Mouse (Mus musculus) midbrain, embryonic 12.5 days (tissue): ENCODE measurements around the gene Ctnnd1. TPM values are rescaled to one million over a fixed set of nuclear protein-coding genes. Genes with fewer than 3 reads are reported as not detected.

ENCODE experiments used
- ATAC-seq: fragments of 200-750 bp; cut with Nextera tagmentation; 2 replicates; pipeline ENCODE4 v1.8.0; 2017; ENCODE audit warnings: low read depth, moderate TSS enrichment, moderate library complexity; ENCODE audit not compliant: low FRiP score
- H3K27ac ChIP-seq: fragments of 300-500 bp; sonication (generic); replicated peaks from 2 replicates; pipeline ENCODE4 v1.5.1; 2016; ENCODE audit warnings: mild to moderate bottlenecking
- H3K27me3 ChIP-seq: fragments of 300-500 bp; sonication (generic); 2 replicates; pipeline ENCODE4 v1.6.1; 2016; ENCODE audit warnings: mild to moderate bottlenecking
- H3K36me3 ChIP-seq: fragments of 300-500 bp; sonication (generic); 2 replicates; pipeline ENCODE4 v1.6.1; 2016
- H3K4me1 ChIP-seq: fragments of 300-500 bp; sonication (generic); 2 replicates; pipeline ENCODE4 v1.6.1; 2016
- H3K4me2 ChIP-seq: fragments of 300-500 bp; sonication (generic); replicated peaks from 2 replicates; pipeline ENCODE4 v1.6.1; 2016; ENCODE audit warnings: mild to moderate bottlenecking, moderate library complexity
- H3K4me3 ChIP-seq: fragments of 300-500 bp; sonication (generic); 2 replicates; pipeline ENCODE4 v1.5.1; 2016; ENCODE audit warnings: mild to moderate bottlenecking
- H3K9ac ChIP-seq: fragments of 300-500 bp; sonication (generic); replicated peaks from 2 replicates; pipeline ENCODE4 v1.6.1; 2016; ENCODE audit warnings: mild to moderate bottlenecking, moderate library complexity
- H3K9me3 ChIP-seq: fragments of 300-500 bp; sonication (generic); 2 replicates; pipeline ENCODE4 v1.6.1; 2016; ENCODE audit warnings: mild to moderate bottlenecking
- WGBS: fragments of 180-500 bp; shearing (Covaris S2); methylation state at CpG from one replicate; pipeline ENCODE4 v1.1.7; 2016; 5-methylcytosine and 5-hydroxymethylcytosine counted together
- polyA plus RNA-seq: library from polyadenylated mRNA; unstranded; fragments of >200 nt; fragmentation: Nextera tagmentation; extraction: Ambion mirVana; gene quantifications from 2 replicates; pipeline ENCODE4 v1.2.1, GENCODE M21; 2016

The Ctnnd1 gene
- polyA plus RNA-seq, 1 experiment from 2014 or later, result 47.4 TPM

DNA sequence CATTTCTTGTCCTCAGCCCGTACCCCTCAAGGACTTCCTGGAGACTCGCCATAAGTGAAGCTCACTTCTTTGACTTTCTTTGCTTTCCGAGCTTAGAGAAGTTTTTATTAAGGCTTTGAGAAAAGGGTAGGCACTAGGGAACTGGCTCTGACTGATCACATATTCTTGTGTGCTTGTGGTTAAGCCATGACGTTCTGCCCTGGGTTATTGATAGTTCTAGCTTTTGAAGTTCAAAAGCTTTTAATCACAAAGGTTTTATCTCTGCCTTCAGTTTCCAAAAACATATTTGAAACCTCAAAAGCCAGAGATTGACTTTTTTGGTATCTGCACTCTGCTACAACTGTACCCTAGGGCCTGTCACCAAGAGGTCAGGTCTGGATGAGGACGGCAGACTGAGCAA, 68.3 kb downstream of the Ctnnd1 start:
- no peaks in the 10 kb centered on the region for H3K27me3 ChIP-seq
- H3K27ac ChIP-seq, result no peak overlapping the region
- H3K4me2 ChIP-seq, result no peak overlapping the region
- no peak for ATAC-seq
- WGBS, result 88% methylated on average over 5 of the region's 5 CpGs
- H3K4me1 ChIP-seq, result no peaks in the 10 kb centered on the region
- H3K9ac ChIP-seq, result no peak overlapping the region
- H3K36me3 ChIP-seq, result no peaks in the 10 kb centered on the region
- no peak overlapping the region for H3K4me3 ChIP-seq
- no peaks in the 10 kb centered on the region for H3K9me3 ChIP-seq

GRCm38 (mm10) chr2:84581208-84581607, 69.4 kb downstream of the Ctnnd1 start:
- no peaks in the 10 kb centered on the region for H3K27me3 ChIP-seq
- H3K4me2 ChIP-seq, result no peak overlapping the region
- H3K4me3 ChIP-seq, result no peak overlapping the region
- no peak overlapping the region for H3K9ac ChIP-seq
- 90% methylated on average over 2 of the region's 3 CpGs for WGBS
- no peaks in the 10 kb centered on the region for H3K36me3 ChIP-seq
- H3K4me1 ChIP-seq, result no peaks in the 10 kb centered on the region
- no peak overlapping the region for H3K27ac ChIP-seq
- H3K9me3 ChIP-seq, result no peaks in the 10 kb centered on the region
- ATAC-seq, result no peak

GRCm38 (mm10) chr2:84579311-84579710, 71.3 kb downstream of the Ctnnd1 start:
- Histone ChIP-seq H3K9ac (no peak overlapping the region), H3K36me3 (no peaks in the 10 kb centered on the region), H3K27me3 (no peaks in the 10 kb centered on the region), H3K9me3 (no peaks in the 10 kb centered on the region), H3K4me2 (no peak overlapping the region), H3K27ac (no peak overlapping the region), H3K4me3 (no peak overlapping the region), H3K4me1 (no peaks in the 10 kb centered on the region)
- 88% methylated on average over 2 of the region's 2 CpGs for WGBS
- ATAC-seq, result no peak

DNA sequence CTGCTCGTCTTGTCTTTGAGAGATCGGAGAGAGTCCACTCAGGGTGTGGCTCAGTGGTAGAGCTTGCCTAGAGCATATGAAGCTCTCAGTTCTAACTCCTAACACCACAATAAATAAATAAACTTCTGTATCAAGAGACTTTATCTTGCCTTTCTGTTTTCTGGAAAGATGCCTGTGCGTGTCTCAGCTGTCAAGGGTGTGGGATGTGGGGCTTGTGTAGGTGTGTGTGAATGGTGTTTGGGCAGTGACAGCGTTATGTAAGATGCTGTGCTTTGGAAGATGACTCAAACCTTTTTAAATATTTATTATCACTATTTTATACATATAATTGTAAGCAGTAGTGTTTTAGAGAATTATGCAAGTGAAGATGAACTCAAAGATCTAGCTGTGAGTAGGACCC, 76.4 kb downstream of the Ctnnd1 start:
- no peaks in the 10 kb centered on the region for H3K4me1 ChIP-seq
- H3K9ac ChIP-seq, result no peak overlapping the region
- H3K27me3 ChIP-seq, result no peaks in the 10 kb centered on the region
- H3K36me3 ChIP-seq, result no peaks in the 10 kb centered on the region
- H3K27ac ChIP-seq, result no peak overlapping the region
- H3K9me3 ChIP-seq, result no peaks in the 10 kb centered on the region; the same call in 1 of the 2 replicates
- 94% methylated on average over 4 of the region's 4 CpGs for WGBS
- H3K4me3 ChIP-seq, result no peak overlapping the region
- ATAC-seq, result no peak
- H3K4me2 ChIP-seq, result no peak overlapping the region

DNA sequence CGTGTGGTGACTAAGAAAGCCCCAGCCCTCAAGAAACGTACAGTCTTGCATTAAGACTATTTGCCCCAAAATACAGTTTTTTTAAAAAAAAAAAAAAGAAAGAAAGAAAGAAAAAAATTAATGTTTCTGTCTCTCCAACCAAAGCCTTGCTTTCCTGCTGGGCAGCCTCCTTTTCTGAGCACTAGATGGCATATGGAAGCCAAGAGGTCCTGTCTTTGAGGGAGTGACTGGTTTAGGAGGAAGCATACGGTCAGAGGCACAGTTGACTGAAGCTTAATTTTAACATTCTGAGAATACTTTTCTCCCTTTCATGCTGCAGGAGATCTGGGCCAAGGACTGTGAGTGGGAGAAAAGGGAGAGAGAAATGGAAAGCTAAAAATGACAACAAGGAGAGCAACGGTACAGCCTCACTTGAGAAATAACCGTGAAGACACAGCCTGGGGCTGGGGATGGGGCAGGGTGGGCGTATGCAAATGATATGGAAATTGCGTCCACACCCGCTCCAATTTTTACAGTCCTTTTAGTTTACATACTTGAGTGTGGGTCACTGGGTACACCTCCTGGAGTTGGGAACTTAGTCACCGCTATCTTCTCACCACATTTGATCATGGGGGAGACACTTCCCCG, 93.6 kb downstream of the Ctnnd1 start:
- H3K27ac ChIP-seq, result no peak overlapping the region
- no peaks in the 10 kb centered on the region for H3K4me1 ChIP-seq
- no peak overlapping the region for H3K9ac ChIP-seq
- H3K4me3 ChIP-seq, result no peak overlapping the region
- H3K4me2 ChIP-seq, result peak overlapping the region; percentile 26; the same call in 1 of the 2 replicates
- H3K27me3 ChIP-seq, result no peaks in the 10 kb centered on the region
- H3K36me3 ChIP-seq, result no peaks in the 10 kb centered on the region
- ATAC-seq, result no peak
- WGBS, result 61% methylated on average over 10 of the region's 10 CpGs
- H3K9me3 ChIP-seq, result no peaks in the 10 kb centered on the region

DNA sequence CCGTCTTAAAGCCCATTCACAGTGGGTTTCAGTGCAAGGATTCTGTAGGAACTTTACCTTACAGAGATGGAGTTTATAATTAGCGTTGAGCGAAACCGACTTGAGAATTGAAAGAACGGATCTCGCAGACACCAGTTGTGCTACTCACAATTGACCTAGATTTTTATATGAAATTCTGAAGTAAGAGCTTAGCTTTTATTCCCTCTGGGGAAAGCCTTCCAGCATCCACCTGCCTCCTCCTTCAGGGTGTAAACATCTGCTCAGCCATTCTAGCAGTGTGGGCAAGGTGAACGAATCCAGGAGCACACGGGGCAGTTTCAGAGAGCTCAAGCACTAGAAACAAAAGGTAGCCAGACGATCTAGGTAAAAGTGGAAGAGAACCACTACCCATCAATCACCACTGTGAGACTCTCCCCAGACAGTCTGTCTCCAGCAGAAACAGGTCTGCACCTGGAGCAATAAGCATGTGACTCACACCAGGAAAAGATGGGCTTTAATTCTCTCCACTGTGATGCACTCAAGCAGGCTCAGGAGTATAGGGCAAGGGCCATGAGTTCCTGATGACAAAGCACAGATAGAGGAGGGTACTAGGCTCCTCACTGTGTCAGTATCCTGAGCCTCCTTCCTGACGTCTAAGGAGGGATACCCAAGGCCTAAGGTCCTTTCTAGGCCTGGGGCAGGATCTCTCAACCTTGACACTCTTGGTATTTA, 99.0 kb downstream of the Ctnnd1 start:
- Histone ChIP-seq H3K36me3 (no peaks in the 10 kb centered on the region), H3K9me3 (no peaks in the 10 kb centered on the region), H3K27ac (no peak overlapping the region), H3K4me2 (no peak overlapping the region), H3K4me3 (no peak overlapping the region), H3K4me1 (no peaks in the 10 kb centered on the region), H3K27me3 (no peaks in the 10 kb centered on the region), H3K9ac (no peak overlapping the region)
- ATAC-seq, result no peak
- WGBS, result 80% methylated on average over 10 of the region's 10 CpGs

Other genes starting within 250 kb of the Ctnnd1 start
- gene Calcrl, start 225.4 kb downstream of the Ctnnd1 start, polyA plus RNA-seq, result 11.5 and 12.5 TPM in 2 replicates
- 15.2 and 21.4 TPM in 2 replicates for gene Tfpi, start 174.0 kb downstream of the Ctnnd1 start, polyA plus RNA-seq
- 0.26 and 0.31 TPM in 2 replicates for gene Btbd18, start 8.3 kb upstream of the Ctnnd1 start, polyA plus RNA-seq
- 367 and 374 TPM in 2 replicates for gene Selenoh, start 20.0 kb upstream of the Ctnnd1 start, polyA plus RNA-seq
- not detected in 2 replicates for gene Gm28635, start 27.3 kb upstream of the Ctnnd1 start, polyA plus RNA-seq
- gene Med19, start 27.6 kb upstream of the Ctnnd1 start, polyA plus RNA-seq, result 51.8 and 54.8 TPM in 2 replicates
- 169 and 183 TPM in 2 replicates for gene Tmx2, start 28.4 kb upstream of the Ctnnd1 start, polyA plus RNA-seq
- gene Zdhhc5, start 64.4 kb upstream of the Ctnnd1 start, polyA plus RNA-seq, result 28.1 and 29.5 TPM in 2 replicates
- 42.5 and 45.9 TPM in 2 replicates for gene Clp1, start 76.6 kb upstream of the Ctnnd1 start, polyA plus RNA-seq
- gene Ypel4, start 83.3 kb upstream of the Ctnnd1 start, polyA plus RNA-seq, result 22.5 and 26.3 TPM in 2 replicates
- gene Gm19426, start 92.9 kb upstream of the Ctnnd1 start, polyA plus RNA-seq, result 9.1 and 10.9 TPM in 2 replicates
- gene Serping1, start 124.7 kb upstream of the Ctnnd1 start, polyA plus RNA-seq, result 38.8 and 46.2 TPM in 2 replicates
- gene Ube2l6, start 148.1 kb upstream of the Ctnnd1 start, polyA plus RNA-seq, result 26.6 and 31.2 TPM in 2 replicates
- 0.13 TPM in 1 of 2 replicates, not detected in the other for gene Smtnl1, start 171.9 kb upstream of the Ctnnd1 start, polyA plus RNA-seq
- gene Timm10, start 176.2 kb upstream of the Ctnnd1 start, polyA plus RNA-seq, result 32.7 and 35.8 TPM in 2 replicates
- gene Slc43a1, start 188.1 kb upstream of the Ctnnd1 start, polyA plus RNA-seq, result 9.5 and 10.2 TPM in 2 replicates
- 4.1 and 5.4 TPM in 2 replicates for gene Rtn4rl2, start 235.9 kb upstream of the Ctnnd1 start, polyA plus RNA-seq